Comparison of ENCODE assay signal across 9 mouse cellular contexts in genomic region chr10:118121937-118122285, GRCm38 (mm10). TPM values are rescaled to one million over a fixed set of nuclear protein-coding genes. Genes with fewer than 3 reads are reported as not detected.
DNase-seq lines count a peak whose midpoint lies in the region; ATAC-seq and TF ChIP-seq lines count a peak whose summit lies in the region.
"Had no signal": no experiment of that assay in that cellular context is flagged by ENCODE, and none has a peak within 500 bp of the region (broad histone marks: within the 10 kb centered on the region; RNA-seq: fewer than 3 reads in every experiment).

No protein-coding gene starts in this region.

- 0 out of 2 replicates have a peak, but pooled peaks have one; percentile 18 for TF ChIP-seq CTCF in bone marrow, adult 2 months (IDR thresholded peaks at IDR 0.05; ENCODE audit: control insufficient read depth, insufficient read depth, low read length)

- peak; percentile 26 to 55 for DNase-seq in left cerebral cortex, postnatal 14 days (ENCODE audit: low spot score in 2 of 2)
- DNase-seq in left cerebral cortex, adult 18-20 months (ENCODE audit: low spot score in 2 of 2) = no peak
- peak; percentile 72 for DNase-seq in thymus, postnatal 25 days
- no peak for DNase-seq in kidney, postnatal 10 days
- no peak for DNase-seq in adrenal gland, postnatal 36 days

- 0 out of 2 replicates have a peak overlapping the region, but pooled peaks have one; percentile 44 for H3K9ac ChIP-seq in heart, embryonic 13.5 days
- no peak overlapping the region for H3K9ac ChIP-seq in midbrain, embryonic 13.5 days (replicated peaks)

- intact Hi-C loops in left cerebral cortex, postnatal 14 days (cut with DNase I) = no loop called here

- no peaks in the 10 kb centered on the region for H3K9me3 ChIP-seq in heart, embryonic 13.5 days
- H3K9me3 ChIP-seq in midbrain, embryonic 13.5 days = no peaks in the 10 kb centered on the region

- H3K4me2 ChIP-seq in heart, embryonic 13.5 days = peak overlapping the region; percentile 51
- H3K4me2 ChIP-seq in midbrain, embryonic 13.5 days (replicated peaks) = peak overlapping the region; percentile 35

- no peak for ATAC-seq in heart, embryonic 13.5 days (ENCODE audit: extremely low read depth, insufficient number of reproducible peaks, low FRiP score, low TSS enrichment)
- ATAC-seq in midbrain, embryonic 13.5 days = peak; percentile 92

- TF ChIP-seq POLR2A in bone marrow, adult 2 months (IDR thresholded peaks at IDR 0.05; ENCODE audit: borderline replicate concordance, control insufficient read depth, low read depth, low read length) = no peak

- WGBS in bone marrow, adult 2 months = 29% methylated on average over 13 of the region's 13 CpGs
- 45% methylated on average over 13 of the region's 13 CpGs for WGBS in heart, embryonic 13.5 days
- WGBS in midbrain, embryonic 13.5 days = 25% methylated on average over 13 of the region's 13 CpGs

- H3K27ac ChIP-seq in bone marrow, adult 2 months (ENCODE audit: control insufficient read depth, insufficient read depth, low read depth, low read length, poor library complexity) = no peak overlapping the region
- H3K27ac ChIP-seq in heart, embryonic 13.5 days (replicated peaks) = no peak overlapping the region
- H3K27ac ChIP-seq in midbrain, embryonic 13.5 days = peak overlapping the region; percentile 71

- 0 out of 2 replicates have a peak, but pooled peaks cover 4% of the 10 kb centered on the region for H3K27me3 ChIP-seq in heart, embryonic 13.5 days (replicated peaks)
- no peaks in the 10 kb centered on the region for H3K27me3 ChIP-seq in midbrain, embryonic 13.5 days

- H3K4me1 ChIP-seq in bone marrow, adult 2 months (ENCODE audit: control insufficient read depth, insufficient read depth, low read length) = no peaks in the 10 kb centered on the region; the same call in 1 of the 2 replicates
- peaks cover 7% of the 10 kb centered on the region for H3K4me1 ChIP-seq in heart, embryonic 13.5 days
- H3K4me1 ChIP-seq in midbrain, embryonic 13.5 days (replicated peaks) = peaks cover 20% of the 10 kb centered on the region

- H3K36me3 ChIP-seq in heart, embryonic 13.5 days = no peaks in the 10 kb centered on the region
- H3K36me3 ChIP-seq in midbrain, embryonic 13.5 days = no peaks in the 10 kb centered on the region

- H3K4me3 ChIP-seq in bone marrow, adult 2 months (replicated peaks; ENCODE audit: control insufficient read depth, low read depth, low read length) = no peak overlapping the region
- H3K4me3 ChIP-seq in heart, embryonic 13.5 days = no peak overlapping the region; the same call in 1 of the 2 replicates
- H3K4me3 ChIP-seq in midbrain, embryonic 13.5 days (replicated peaks) = no peak overlapping the region
- H3K4me3 ChIP-seq: megakaryocyte, embryonic 14.5 days had no signal

RNA-seq across cellular contexts. Expression of gene Mdm1, which starts 19.7 kb away (rescaled TPM):
- total RNA-seq in left cerebral cortex, postnatal 14 days (2021) = 1 to 10 TPM; 8.3 to 8.6 TPM
- 1 to 10 TPM; 7.6 to 7.8 TPM for total RNA-seq in left cerebral cortex, adult 18-20 months (2021)
- polyA plus RNA-seq in bone marrow, adult 2 months (2011; ENCODE audit: insufficient read depth, insufficient read length, low replicate concordance, missing spikeins) = 5.3 and 17.4 TPM in 2 replicates
- polyA plus RNA-seq in heart, embryonic 13.5 days (2015; fragmentation: Nextera tagmentation; extraction: Ambion mirVana) = 14.1 and 14.4 TPM in 2 replicates
- 41.2 and 46.1 TPM in 2 replicates for polyA plus RNA-seq in midbrain, embryonic 13.5 days (2015; fragmentation: Nextera tagmentation; extraction: Ambion mirVana)
- total RNA-seq in adrenal gland, postnatal 36 days (2021) = 10 to 100 TPM; 10.6 to 11.5 TPM

Comparison
In these comparisons a context has a peak if more than half of its experiments do, and no peak if none do; other contexts are left out.
1. DNase-seq: peak in left cerebral cortex, postnatal 14 days (2 of 2) and thymus, postnatal 25 days (single experiment); none in left cerebral cortex, adult 18-20 months (0 of 2), kidney, postnatal 10 days (single experiment) and adrenal gland, postnatal 36 days (0 of 2).